Mouse (Mus musculus): ENCODE results near the gene Tgfb1i1. TPM values are rescaled to one million over a fixed set of nuclear protein-coding genes. Genes with fewer than 3 reads are reported as not detected.

Gene Tgfb1i1
- total RNA-seq, 2 experiments from 2014 or later = 5.5 to 7.0 TPM

DNA sequence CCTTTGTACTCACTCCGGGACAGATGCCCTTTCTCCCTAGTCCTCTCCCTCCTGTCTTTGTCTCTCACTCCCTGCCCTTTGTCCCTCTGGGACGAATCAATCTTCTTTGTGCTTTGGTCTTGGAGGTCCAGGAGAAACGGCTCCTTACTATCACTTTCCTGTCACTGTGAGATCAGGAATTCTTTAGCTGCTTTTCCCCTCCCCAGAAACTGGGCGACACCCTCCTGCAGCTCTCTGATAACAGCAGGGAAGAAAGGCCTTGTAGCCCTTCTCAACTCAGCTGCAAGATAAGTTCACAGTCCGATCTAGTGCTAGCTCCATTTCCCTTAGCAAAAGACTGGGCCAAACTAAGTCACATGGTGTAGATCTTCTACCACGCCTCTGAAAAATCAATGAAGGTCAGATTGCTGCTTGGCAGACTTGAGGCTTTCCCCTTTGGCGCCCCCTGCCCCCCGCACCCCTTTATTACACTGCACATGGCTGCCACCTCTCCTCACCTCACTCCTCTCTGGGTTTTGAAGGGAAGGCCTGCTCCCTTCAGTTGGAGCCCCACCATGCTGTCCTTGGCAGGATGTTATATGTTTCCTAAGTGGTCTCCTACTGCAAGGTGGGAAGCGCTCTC, 42.4 kb downstream of the Tgfb1i1 start:
- DNase-seq (ENCODE audit: low spot score) = no peak

- no peak for DNase-seq (ENCODE audit: low spot score)
These were observed 48.2 kb downstream of the Tgfb1i1 start for GRCm38 (mm10) chr7:128294785-128295184.

DNA sequence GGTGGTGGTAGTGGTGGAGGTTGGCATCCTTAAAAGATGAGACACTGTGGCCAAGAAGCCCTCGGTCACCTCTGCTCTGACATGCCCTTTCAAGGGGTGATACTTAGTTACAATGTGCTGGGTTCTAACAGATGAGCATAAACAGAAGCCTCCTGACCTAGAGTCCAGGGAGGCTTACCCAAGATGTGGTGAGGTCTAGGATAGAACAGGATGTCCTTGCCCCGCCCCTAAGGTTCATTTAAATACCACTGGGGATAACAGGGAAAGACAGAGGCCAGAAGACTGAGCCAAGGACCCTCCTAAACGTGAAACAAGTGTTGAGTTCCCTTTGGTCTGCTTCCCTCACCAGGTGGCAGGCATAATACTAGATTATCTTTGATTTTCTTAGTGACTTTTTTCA, 49.9 kb downstream of the Tgfb1i1 start:
- no peak for DNase-seq (ENCODE audit: low spot score)

DNA sequence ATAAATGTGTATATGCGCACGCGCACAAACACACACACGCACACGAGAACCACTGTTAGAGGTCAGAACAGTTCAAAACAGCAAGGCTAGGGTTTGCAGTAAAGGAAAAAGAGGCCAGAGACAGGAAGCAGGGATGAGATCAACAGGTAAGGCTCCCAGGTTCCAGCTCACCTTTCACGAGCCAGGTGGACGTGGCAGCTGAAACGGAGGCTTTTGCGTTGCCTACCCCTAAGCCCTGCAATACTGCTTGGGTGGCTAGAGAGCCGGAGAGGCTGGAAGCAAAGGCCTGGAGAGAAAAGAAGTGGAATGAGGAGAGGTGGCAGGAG, 50.6 kb downstream of the Tgfb1i1 start:
- no peak for DNase-seq (ENCODE audit: low spot score)

- peak; percentile 76 for DNase-seq (ENCODE audit: low spot score)
These were observed 51.2 kb downstream of the Tgfb1i1 start, which contains the start of gene BC017158 for GRCm38 (mm10) chr7:128297617-128298480. TSS of gene BC017158 (minus strand) at chr7:128298170.

DNA sequence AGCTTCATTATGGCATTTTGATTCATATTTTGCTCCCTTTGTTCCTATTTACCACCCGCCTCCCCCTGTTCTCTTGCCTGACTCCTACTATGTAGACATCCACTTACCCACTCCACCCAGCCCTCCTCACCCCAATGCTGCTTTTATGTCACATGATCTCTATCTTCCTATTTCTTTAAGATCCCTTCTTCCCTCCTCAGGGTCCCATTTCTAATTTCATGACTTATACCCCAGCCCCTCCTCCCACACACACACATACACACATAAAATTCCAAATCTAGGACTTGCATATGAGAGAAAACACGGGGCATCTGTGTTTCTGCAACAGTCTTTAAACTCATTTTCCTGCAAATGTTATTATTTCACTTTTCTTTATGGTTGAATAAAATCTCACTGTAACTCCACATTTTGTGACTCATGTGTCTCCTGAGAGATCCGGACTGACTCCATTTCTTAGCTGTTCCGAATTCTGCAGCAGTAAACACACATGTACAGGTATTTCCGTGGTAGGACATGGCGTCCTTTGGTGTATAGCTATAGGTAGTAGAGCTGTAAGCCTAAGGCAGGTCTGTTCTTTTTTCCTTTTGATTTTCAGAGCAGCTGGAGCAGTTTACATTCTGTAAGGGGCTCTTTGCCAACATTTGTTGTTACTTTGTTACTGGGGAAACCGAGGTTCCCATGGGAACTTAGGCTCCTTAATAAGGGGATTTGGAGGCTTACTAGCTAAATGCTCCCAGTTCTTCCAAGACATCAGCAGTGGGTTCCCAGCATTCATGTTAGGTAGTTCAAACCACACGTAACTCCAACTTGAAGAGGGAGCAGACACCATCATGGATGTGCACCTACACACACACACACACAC, 52.1 kb downstream of the Tgfb1i1 start:
- DNase-seq (ENCODE audit: low spot score) = no peak

- no peak for DNase-seq (ENCODE audit: low spot score)
These were observed 54.3 kb downstream of the Tgfb1i1 start for GRCm38 (mm10) chr7:128300952-128301351.

- DNase-seq (ENCODE audit: low spot score) = no peak
These were observed 55.5 kb downstream of the Tgfb1i1 start for GRCm38 (mm10) chr7:128302151-128302550.

GRCm38 (mm10) chr7:128304198-128304597, 57.6 kb downstream of the Tgfb1i1 start:
- no peak for DNase-seq (ENCODE audit: low spot score)

DNA sequence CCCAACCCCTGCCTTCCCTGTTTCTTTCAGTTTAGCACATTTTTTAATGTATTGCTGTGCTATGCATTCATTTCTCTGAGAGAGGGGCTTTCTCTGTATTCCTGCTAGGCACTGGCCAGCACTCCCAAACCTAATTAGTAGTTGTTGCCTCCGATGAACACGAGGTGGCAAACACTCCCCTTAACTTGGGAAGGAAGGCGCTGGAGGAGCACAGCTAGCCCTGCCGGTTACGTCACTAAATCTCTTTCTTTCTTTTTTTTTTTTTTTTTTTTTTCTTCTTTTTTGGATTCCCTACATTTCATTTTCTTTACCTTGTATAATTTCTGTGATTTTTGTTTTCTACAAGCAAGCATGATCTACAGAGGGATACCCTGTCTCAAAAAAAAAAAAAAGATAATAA, 58.3 kb downstream of the Tgfb1i1 start:
- peak; percentile 27 for DNase-seq (ENCODE audit: low spot score)

Small RNAs within 50 kb of the gene (microRNA-seq; reads per million reads assigned to microRNA genes)
- 1.0 reads per million for gene Mir3103

Other genes starting within 250 kb of the Tgfb1i1 start
- gene Trim72, start 242.9 kb upstream of the Tgfb1i1 start, total RNA-seq (2021) = 100 to 1,000 TPM; 195 to 222 TPM
- gene Itgam, start 184.2 kb upstream of the Tgfb1i1 start, total RNA-seq (2021) = 1 to 10 TPM; 1.2 to 1.8 TPM
- not detected for gene Gm49368, start 184.1 kb upstream of the Tgfb1i1 start, total RNA-seq (2021)
- under 1 TPM; 0.09 to 0.52 TPM for gene Itgax, start 117.3 kb upstream of the Tgfb1i1 start, total RNA-seq (2021)
- under 1 TPM in 1 of 2 experiments, not detected in 1; 0.26 TPM for gene Itgad, start 92.4 kb upstream of the Tgfb1i1 start, total RNA-seq (2021)
- 1,000 to 10,000 TPM; 1,835 to 2,031 TPM for gene Cox6a2, start 40.4 kb upstream of the Tgfb1i1 start, total RNA-seq (2021)
- 1 to 10 TPM; 8.3 to 9.0 TPM for gene Armc5, start 9.5 kb upstream of the Tgfb1i1 start, total RNA-seq (2021)
- gene 9130023H24Rik, start 8.8 kb upstream of the Tgfb1i1 start, total RNA-seq (2021) = 1 to 10 TPM; 1.6 to 1.7 TPM
- under 1 TPM in 1 of 2 experiments, not detected in 1; 0.39 TPM for gene Slc5a2, start 18.8 kb downstream of the Tgfb1i1 start, total RNA-seq (2021)
- gene BC017158, start 51.4 kb downstream of the Tgfb1i1 start, total RNA-seq (2021) = 1 to 10 TPM; 2.2 to 2.7 TPM
- 1 to 10 TPM; 2.0 to 3.4 TPM for gene Rgs10, start 171.9 kb downstream of the Tgfb1i1 start, total RNA-seq (2021)
- 10 to 100 TPM; 41.1 to 42.5 TPM for gene Tial1, start 214.9 kb downstream of the Tgfb1i1 start, total RNA-seq (2021)